Mouse (Mus musculus) C2C12 (cell line): Measurements from ENCODE around the gene Astl.

Source experiments
- CEBPB ChIP-seq: IDR thresholded peaks from one replicate; pipeline ENCODE4 v1.6.1; 2011; ENCODE audit warnings: low read depth, mild to moderate bottlenecking, control low read depth, moderate library complexity
- CTCF ChIP-seq: IDR thresholded peaks from one replicate; pipeline ENCODE4 v1.5.1; 2011; ENCODE audit not compliant: control insufficient read depth, insufficient read depth, insufficient read length
- MYOG ChIP-seq: IDR thresholded peaks from one replicate; pipeline ENCODE4 v1.6.1; 2011; ENCODE audit not compliant: control insufficient read depth, insufficient read length; ENCODE audit errors: extremely low read depth
- USF1 ChIP-seq: IDR thresholded peaks from one replicate; pipeline ENCODE4 v1.6.1; 2011; ENCODE audit warnings: low read depth, mild to moderate bottlenecking, control low read depth, moderate library complexity

GRCm38 (mm10) chr2:127308660-127309059 lies 29.8 kb upstream of the Astl start:
- TF ChIP-seq CTCF (no peak), CEBPB (no peak), USF1 (no peak), MYOG (no peak)
